Mouse (Mus musculus) urinary bladder, postnatal 25 days (tissue): ENCODE results near the gene Slc27a4.

Experiments
- DNase-seq: peaks from one replicate; pipeline ENCODE4 v3.0.0; 2022; ENCODE audit warnings: low spot score

Slc27a4 gene

GRCm38 (mm10) chr2:29820025-29820817, 17.8 kb downstream of the Slc27a4 start, which contains the start of gene Urm1:
Urm1 (plus strand) TSS chr2:29820075.
- DNase-seq, result peak; percentile 38

GRCm38 (mm10) chr2:29826318-29826925, 24.0 kb downstream of the Slc27a4 start:
- no peak for DNase-seq

GRCm38 (mm10) chr2:29826926-29827708, 24.7 kb downstream of the Slc27a4 start:
- peak; percentile 86 for DNase-seq

- DNase-seq, result no peak
Measured at GRCm38 (mm10) chr2:29827709-29828024, 25.2 kb downstream of the Slc27a4 start.

GRCm38 (mm10) chr2:29831106-29831505, 28.7 kb downstream of the Slc27a4 start:
- DNase-seq, result no peak

GRCm38 (mm10) chr2:29833796-29834195, 31.4 kb downstream of the Slc27a4 start:
- DNase-seq, result no peak

GRCm38 (mm10) chr2:29835391-29835899, 33.0 kb downstream of the Slc27a4 start:
- DNase-seq, result no peak

GRCm38 (mm10) chr2:29839460-29839859, 37.0 kb downstream of the Slc27a4 start:
- no peak for DNase-seq

GRCm38 (mm10) chr2:29843231-29844105, 41.0 kb downstream of the Slc27a4 start:
- DNase-seq, result no peak

GRCm38 (mm10) chr2:29844115-29844514, 41.7 kb downstream of the Slc27a4 start:
- DNase-seq, result no peak

- no peak for DNase-seq
Measured at GRCm38 (mm10) chr2:29844661-29845060, 42.2 kb downstream of the Slc27a4 start.

GRCm38 (mm10) chr2:29845636-29846035, 43.2 kb downstream of the Slc27a4 start:
- no peak for DNase-seq

GRCm38 (mm10) chr2:29846061-29846853, 43.8 kb downstream of the Slc27a4 start:
- DNase-seq, result no peak

- DNase-seq, result no peak
Measured at GRCm38 (mm10) chr2:29846911-29847310, 44.5 kb downstream of the Slc27a4 start.

GRCm38 (mm10) chr2:29849041-29849440, 46.6 kb downstream of the Slc27a4 start:
- DNase-seq, result no peak

GRCm38 (mm10) chr2:29849841-29850480, 47.5 kb downstream of the Slc27a4 start:
- DNase-seq, result no peak

- no peak for DNase-seq
Measured at GRCm38 (mm10) chr2:29852957-29853485, 50.6 kb downstream of the Slc27a4 start.

- DNase-seq, result no peak
Measured at GRCm38 (mm10) chr2:29853736-29854135, 51.3 kb downstream of the Slc27a4 start.

- DNase-seq, result no peak
Measured at GRCm38 (mm10) chr2:29855585-29856210, 53.3 kb downstream of the Slc27a4 start.
